Mouse (Mus musculus): ENCODE measurements around the gene Mvb12b. TPM values are rescaled to one million over a fixed set of nuclear protein-coding genes. Genes with fewer than 3 reads are reported as not detected.

Gene Mvb12b
- total RNA-seq, 2 experiments from 2014 or later = 74.6 to 78.4 TPM

GRCm38 (mm10) chr2:33713580-33714260 lies 174.0 kb downstream of the Mvb12b start:
- no peak for TF ChIP-seq CTCF (IDR thresholded peaks at IDR 0.05)
- intact Hi-C loops (cut with DNase I) = no loop called here

GRCm38 (mm10) chr2:33712811-33713210 lies 174.9 kb downstream of the Mvb12b start:
- TF ChIP-seq CTCF (IDR thresholded peaks at IDR 0.05) = no peak
- no peak overlapping the region for H3K4me3 ChIP-seq
- intact Hi-C loops (cut with DNase I) = no loop called here
- DNase-seq (ENCODE audit: extremely low spot score in 1 of 2, low spot score in 2 of 2) = no peak
- no peak overlapping the region for H3K27ac ChIP-seq

More at GRCm38 (mm10) chr2:33713580-33714260, 174.0 kb downstream of the Mvb12b start:
- H3K27ac ChIP-seq = no peak overlapping the region
- DNase-seq (ENCODE audit: extremely low spot score in 1 of 2, low spot score in 2 of 2) = no peak
- no peak overlapping the region for H3K4me3 ChIP-seq

- intact Hi-C loops (cut with DNase I) = no loop called here
- no peak overlapping the region for H3K4me3 ChIP-seq
- DNase-seq (ENCODE audit: extremely low spot score in 1 of 2, low spot score in 2 of 2) = no peak
- no peak for TF ChIP-seq CTCF (IDR thresholded peaks at IDR 0.05)
- no peak overlapping the region for H3K27ac ChIP-seq
Observed at GRCm38 (mm10) chr2:33708831-33709230, 178.9 kb downstream of the Mvb12b start.

GRCm38 (mm10) chr2:33708096-33708495 lies 179.7 kb downstream of the Mvb12b start:
- intact Hi-C loops (cut with DNase I) = no loop called here
- TF ChIP-seq CTCF (IDR thresholded peaks at IDR 0.05) = no peak
- DNase-seq (ENCODE audit: extremely low spot score in 1 of 2, low spot score in 2 of 2) = no peak
- Histone ChIP-seq H3K4me3 (no peak overlapping the region), H3K27ac (no peak overlapping the region)

- Histone ChIP-seq H3K4me3 (no peak overlapping the region), H3K27ac (no peak overlapping the region)
- no peak for TF ChIP-seq CTCF (IDR thresholded peaks at IDR 0.05)
- intact Hi-C loops (cut with DNase I) = no loop called here
- no peak for DNase-seq (ENCODE audit: extremely low spot score in 1 of 2, low spot score in 2 of 2)
Observed at GRCm38 (mm10) chr2:33706403-33706802, 181.3 kb downstream of the Mvb12b start.

GRCm38 (mm10) chr2:33705687-33706320 lies 181.9 kb downstream of the Mvb12b start:
- TF ChIP-seq CTCF (IDR thresholded peaks at IDR 0.05) = no peak
- intact Hi-C loops (cut with DNase I) = no loop called here
- no peak for DNase-seq (ENCODE audit: extremely low spot score in 1 of 2, low spot score in 2 of 2)
- Histone ChIP-seq H3K4me3 (no peak overlapping the region), H3K27ac (no peak overlapping the region)

GRCm38 (mm10) chr2:33703286-33703685 lies 184.5 kb downstream of the Mvb12b start:
- intact Hi-C loops (cut with DNase I) = no loop called here
- Histone ChIP-seq H3K27ac (no peak overlapping the region), H3K4me3 (no peak overlapping the region)
- DNase-seq (ENCODE audit: extremely low spot score in 1 of 2, low spot score in 2 of 2) = no peak
- TF ChIP-seq CTCF (IDR thresholded peaks at IDR 0.05) = no peak

GRCm38 (mm10) chr2:33702705-33703104 lies 185.0 kb downstream of the Mvb12b start:
- Histone ChIP-seq H3K27ac (no peak overlapping the region), H3K4me3 (no peak overlapping the region)
- intact Hi-C loops (cut with DNase I) = no loop called here
- TF ChIP-seq CTCF (IDR thresholded peaks at IDR 0.05) = no peak
- no peak for DNase-seq (ENCODE audit: extremely low spot score in 1 of 2, low spot score in 2 of 2)

GRCm38 (mm10) chr2:33701446-33701815 lies 186.3 kb downstream of the Mvb12b start:
- no peak for TF ChIP-seq CTCF (IDR thresholded peaks at IDR 0.05)
- no peak for DNase-seq (ENCODE audit: extremely low spot score in 1 of 2, low spot score in 2 of 2)

GRCm38 (mm10) chr2:33700581-33701445 lies 186.9 kb downstream of the Mvb12b start:
- Histone ChIP-seq H3K4me3 (no peak overlapping the region), H3K27ac (no peak overlapping the region)
- DNase-seq (ENCODE audit: extremely low spot score in 1 of 2, low spot score in 2 of 2) = no peak
- TF ChIP-seq CTCF (IDR thresholded peaks at IDR 0.05) = no peak
- intact Hi-C loops (cut with DNase I) = no loop called here

More at GRCm38 (mm10) chr2:33701446-33701815, 186.3 kb downstream of the Mvb12b start:
- intact Hi-C loops (cut with DNase I) = no loop called here
- H3K4me3 ChIP-seq = no peak overlapping the region
- H3K27ac ChIP-seq = no peak overlapping the region

- no peak overlapping the region for H3K4me3 ChIP-seq
- peak; percentile 23 for TF ChIP-seq CTCF (IDR thresholded peaks at IDR 0.05)
- DNase-seq (ENCODE audit: extremely low spot score in 1 of 2, low spot score in 2 of 2) = no peak
- intact Hi-C loops (cut with DNase I) = no loop called here
- H3K27ac ChIP-seq = no peak overlapping the region
Observed at GRCm38 (mm10) chr2:33698898-33699297, 188.8 kb downstream of the Mvb12b start.

GRCm38 (mm10) chr2:33696428-33696827 lies 191.3 kb downstream of the Mvb12b start:
- intact Hi-C loops (cut with DNase I) = no loop called here
- DNase-seq (ENCODE audit: extremely low spot score in 1 of 2, low spot score in 2 of 2) = no peak
- no peak; the same call in 1 of the 2 replicates for TF ChIP-seq CTCF (IDR thresholded peaks at IDR 0.05)
- H3K4me3 ChIP-seq = no peak overlapping the region
- no peak overlapping the region for H3K27ac ChIP-seq

Data from left cerebral cortex, adult 2 months (tissue).